Mouse (Mus musculus): Measurements from ENCODE around the gene Mta1. TPM values are rescaled to one million over a fixed set of nuclear protein-coding genes. Genes with fewer than 3 reads are reported as not detected.

Mta1 gene
- total RNA-seq, 1 experiment from 2014 or later, result 83.7 TPM

- DNase-seq, result no peak
Measured at GRCm38 (mm10) chr12:113186326-113187010, 88.4 kb downstream of the Mta1 start.

Small RNA genes within 50 kb of the gene (microRNA-seq; reads per million reads assigned to microRNA genes)
- gene Gm44471, result 0 reads per million in 2 experiments

Other genes starting within 250 kb of the Mta1 start
- 0.30 and 3.4 TPM in 2 replicates for gene Gpr132, start 230.1 kb upstream of the Mta1 start, total RNA-seq (2021)
- gene Jag2, start 168.5 kb upstream of the Mta1 start, total RNA-seq (2021), result 18.6 and 20.8 TPM in 2 replicates
- gene Nudt14, start 156.2 kb upstream of the Mta1 start, total RNA-seq (2021), result 32.5 and 35.7 TPM in 2 replicates
- 18.3 and 21.1 TPM in 2 replicates for gene Btbd6, start 121.8 kb upstream of the Mta1 start, total RNA-seq (2021)
- 46.3 and 57.7 TPM in 2 replicates for gene Brf1, start 97.6 kb upstream of the Mta1 start, total RNA-seq (2021)
- gene Pacs2, start 83.8 kb upstream of the Mta1 start, total RNA-seq (2021), result 30.0 and 31.1 TPM in 2 replicates
- 0.37 and 0.49 TPM in 2 replicates for gene Tex22, start 23.8 kb upstream of the Mta1 start, total RNA-seq (2021)
- gene Crip2, start 42.0 kb downstream of the Mta1 start, total RNA-seq (2021), result 152 and 174 TPM in 2 replicates
- gene Crip1, start 48.0 kb downstream of the Mta1 start, total RNA-seq (2021), result 79.4 and 132 TPM in 2 replicates
- 3.1 and 3.7 TPM in 2 replicates for gene Tedc1, start 58.1 kb downstream of the Mta1 start, total RNA-seq (2021)
- 3.4 and 4.7 TPM in 2 replicates for gene Tmem121, start 87.7 kb downstream of the Mta1 start, total RNA-seq (2021)